Mouse (Mus musculus) G1E-ER4 (cell line): ENCODE data around the gene Ankrd2. TPM values are rescaled to one million over a fixed set of nuclear protein-coding genes. Genes with fewer than 3 reads are reported as not detected.

Source experiments
- GATA1 ChIP-seq: IDR thresholded peaks from one replicate; pipeline ENCODE4 v1.8.0; 2012; ENCODE audit warnings: low read length, inconsistent platforms
- polyA plus RNA-seq: library from polyadenylated mRNA; stranded (reverse); fragments of >175 nt; gene quantifications from 2 replicates; pipeline ENCODE4 v1.2.3, GENCODE M21; 2012

Gene Ankrd2
- polyA plus RNA-seq, 1 experiment: not detected

GRCm38 (mm10) chr19:42006568-42006967, 29.2 kb upstream of the Ankrd2 start:
- TF ChIP-seq GATA1: no peak

DNA sequence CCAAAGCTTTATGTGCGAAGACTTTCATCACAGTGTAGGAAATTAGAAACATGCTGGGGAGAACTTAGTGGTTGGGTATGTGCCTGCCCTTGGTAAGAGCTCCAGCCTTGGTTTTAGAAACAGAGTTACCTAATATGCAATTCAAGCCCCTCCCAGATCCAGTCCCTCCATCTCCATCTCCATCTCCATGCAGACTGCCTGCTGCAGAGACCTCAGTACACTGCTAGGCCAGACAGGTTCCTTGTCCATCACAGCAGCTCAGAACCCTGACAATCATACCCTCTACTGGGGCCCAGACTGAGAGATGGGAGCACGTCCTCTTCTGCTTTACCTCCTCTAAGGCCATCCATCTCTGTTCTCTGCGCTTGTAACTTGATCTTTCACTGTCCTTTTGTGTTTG, 27.2 kb upstream of the Ankrd2 start:
- TF ChIP-seq GATA1: no peak

DNA sequence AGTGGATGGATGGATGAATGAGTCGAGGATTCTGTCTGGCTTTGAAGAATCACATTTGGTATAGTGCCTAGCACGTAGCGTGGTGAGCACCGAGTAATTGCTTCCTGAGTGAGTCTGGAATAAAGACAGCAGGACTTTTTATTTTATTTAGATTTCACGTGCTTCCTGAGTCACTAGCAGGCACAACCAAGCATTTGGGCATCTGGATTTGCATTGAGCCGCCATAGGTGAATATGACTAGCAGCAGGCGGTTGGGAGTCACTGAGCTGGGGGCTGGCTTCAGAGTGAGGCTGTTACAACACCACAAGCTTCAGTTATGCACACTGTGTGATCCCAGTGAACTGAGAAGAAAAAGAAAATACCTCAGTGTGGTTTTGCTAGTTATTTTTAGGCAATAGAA, 26.7 kb upstream of the Ankrd2 start:
- TF ChIP-seq GATA1: no peak

- no peak for TF ChIP-seq GATA1
Observed at GRCm38 (mm10) chr19:42010436-42010835, 25.4 kb upstream of the Ankrd2 start.

GRCm38 (mm10) chr19:42011123-42011522, 24.7 kb upstream of the Ankrd2 start:
- no peak for TF ChIP-seq GATA1

GRCm38 (mm10) chr19:42014231-42014825, 21.5 kb upstream of the Ankrd2 start:
- TF ChIP-seq GATA1: no peak

GRCm38 (mm10) chr19:42015001-42015400, 20.8 kb upstream of the Ankrd2 start:
- no peak for TF ChIP-seq GATA1

- TF ChIP-seq GATA1: no peak
Observed at GRCm38 (mm10) chr19:42016251-42016650, 19.5 kb upstream of the Ankrd2 start.

GRCm38 (mm10) chr19:42016840-42017239, 19.0 kb upstream of the Ankrd2 start:
- no peak for TF ChIP-seq GATA1

DNA sequence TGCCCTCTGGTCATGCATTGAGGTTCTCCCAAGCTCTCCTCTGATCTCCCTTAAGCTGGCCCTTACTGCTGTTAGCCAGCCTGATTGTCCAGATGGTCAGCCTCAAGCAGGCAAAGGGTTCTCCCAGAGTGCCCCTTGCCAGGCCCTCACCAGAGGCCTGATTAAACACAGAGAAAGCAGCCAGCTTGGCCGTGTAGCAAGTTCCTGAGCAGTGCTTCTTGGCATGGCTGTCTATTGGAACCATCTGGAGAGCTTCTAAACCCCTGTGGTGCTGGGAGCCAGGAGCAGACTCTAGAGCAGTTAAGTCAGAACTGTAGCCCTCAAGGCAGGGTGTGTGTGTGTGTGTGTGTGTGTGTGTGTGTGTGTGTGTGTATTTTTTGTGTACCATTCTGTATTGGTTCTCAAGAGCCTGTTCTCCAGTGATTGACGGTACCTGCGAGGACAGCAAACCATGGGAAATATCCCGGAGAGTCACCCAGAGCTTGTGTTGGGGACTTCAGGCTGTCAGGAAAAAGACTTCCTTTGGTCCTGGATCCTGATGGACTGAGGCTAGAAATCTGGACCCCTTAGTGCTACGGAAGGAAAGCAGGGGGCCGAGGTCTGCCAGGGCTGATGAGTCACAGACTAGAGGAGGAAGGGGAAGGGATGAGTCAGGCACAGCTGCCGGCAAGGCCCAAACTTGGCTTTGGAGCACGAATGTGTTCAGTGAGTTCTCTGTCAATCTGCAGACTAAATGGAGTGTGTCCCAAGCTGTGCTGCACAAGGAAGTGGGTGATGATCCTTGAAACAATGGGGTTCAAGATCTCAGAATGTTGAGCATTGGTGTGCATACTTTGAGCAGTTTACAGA, 18.2 kb upstream of the Ankrd2 start:
- TF ChIP-seq GATA1: no peak

- TF ChIP-seq GATA1: no peak
Observed at GRCm38 (mm10) chr19:42019011-42019522, 16.7 kb upstream of the Ankrd2 start.

GRCm38 (mm10) chr19:42021681-42022541, 13.9 kb upstream of the Ankrd2 start:
- no peak for TF ChIP-seq GATA1

DNA sequence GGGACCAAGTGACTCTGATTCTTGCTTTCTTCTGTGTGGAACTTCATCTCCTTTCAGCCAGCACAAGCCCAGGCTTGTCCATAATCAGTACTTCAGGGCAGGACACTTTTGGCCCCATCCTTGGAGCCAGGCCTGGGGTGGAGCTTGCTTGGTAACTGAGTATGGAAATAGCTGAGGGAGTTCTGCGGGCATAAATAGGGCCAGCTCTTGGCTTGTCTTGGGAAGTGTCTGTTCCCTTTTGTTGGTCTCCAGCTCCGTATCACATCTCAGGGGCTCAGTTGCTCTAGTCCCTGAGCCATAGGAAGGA, 13.3 kb upstream of the Ankrd2 start:
- no peak for TF ChIP-seq GATA1

DNA sequence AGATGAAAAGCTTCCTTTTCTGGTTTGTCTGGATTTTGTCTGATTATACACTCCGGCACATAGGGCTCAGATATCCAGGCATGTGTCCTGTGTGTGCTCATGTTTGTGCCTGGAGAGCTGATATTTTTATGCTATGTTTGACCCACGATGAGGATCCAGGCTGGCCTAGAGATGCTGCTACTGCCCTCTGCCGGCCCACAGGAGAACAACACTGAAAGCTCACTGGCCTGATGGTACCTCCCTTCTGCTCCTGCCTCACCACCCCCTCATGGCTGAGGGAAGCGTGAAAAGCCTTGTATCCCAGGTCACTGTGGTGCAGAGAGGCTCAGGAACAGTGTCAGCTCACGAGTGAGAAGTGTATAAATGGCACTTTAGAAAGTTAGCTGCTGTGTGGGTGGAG, 9.6 kb upstream of the Ankrd2 start:
- TF ChIP-seq GATA1: no peak

DNA sequence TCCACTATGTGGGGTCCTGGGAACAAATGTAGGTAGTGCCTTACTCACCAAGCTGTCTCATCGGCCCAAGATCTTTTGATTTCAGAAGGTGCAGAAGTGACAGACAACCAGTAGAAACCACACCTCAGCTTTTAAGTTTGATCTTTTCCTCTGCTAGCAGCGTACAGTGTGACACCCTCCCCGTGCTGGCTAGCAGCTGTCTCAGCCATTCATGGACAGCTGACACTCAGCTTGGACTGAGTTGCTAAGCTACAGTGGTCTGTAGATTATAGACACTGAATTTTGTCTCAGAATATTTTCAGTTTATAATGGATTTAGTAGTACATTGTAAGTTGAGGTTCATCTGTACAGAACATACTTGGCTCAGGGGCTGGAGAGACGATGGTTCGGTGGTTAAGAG, 4.7 kb upstream of the Ankrd2 start:
- no peak for TF ChIP-seq GATA1

GRCm38 (mm10) chr19:42033611-42034010, 2.2 kb upstream of the Ankrd2 start:
- no peak for TF ChIP-seq GATA1
